Mouse (Mus musculus): ENCODE results near the gene Ezh1.

Gene Ezh1

DNA sequence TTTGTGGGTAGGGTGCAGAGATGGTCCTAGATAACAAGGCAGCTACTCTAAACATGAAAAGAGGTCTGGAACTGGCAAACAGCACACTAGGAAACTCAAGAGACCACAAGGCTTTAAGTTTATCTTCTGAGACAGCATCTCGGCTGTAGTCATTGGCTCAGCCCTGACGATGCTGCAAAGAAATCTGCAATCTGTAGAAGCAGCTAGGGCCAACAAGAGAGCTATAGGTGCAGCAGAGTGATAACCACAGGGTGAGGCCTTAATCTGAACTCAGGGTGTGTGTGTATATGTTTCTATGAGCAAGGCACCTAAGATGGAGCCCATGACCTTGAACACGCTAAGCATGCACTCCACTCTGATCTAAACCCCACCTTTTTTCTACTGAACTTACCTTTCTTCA, 26.7 kb downstream of the Ezh1 start:
- no peak for DNase-seq

DNA sequence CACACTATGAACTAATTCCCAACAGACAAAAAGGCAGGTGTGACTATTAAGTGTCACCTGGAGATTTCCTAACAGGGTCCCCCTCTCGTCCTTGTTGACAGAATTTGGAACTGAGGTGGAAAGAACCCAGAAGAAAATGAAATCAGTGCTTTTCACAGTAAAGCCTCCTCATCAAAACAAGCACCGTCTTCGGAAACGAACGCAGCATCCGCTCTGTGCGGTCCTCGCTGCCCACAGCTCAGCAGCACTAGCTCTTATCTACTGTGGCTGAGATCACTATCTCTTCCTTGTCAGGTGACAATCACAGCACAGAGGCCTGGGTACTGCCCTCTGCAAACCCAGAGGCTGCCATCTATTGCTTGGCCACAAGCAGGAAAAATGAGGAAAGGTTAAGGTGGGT, 30.1 kb downstream of the Ezh1 start:
- DNase-seq: no peak

DNA sequence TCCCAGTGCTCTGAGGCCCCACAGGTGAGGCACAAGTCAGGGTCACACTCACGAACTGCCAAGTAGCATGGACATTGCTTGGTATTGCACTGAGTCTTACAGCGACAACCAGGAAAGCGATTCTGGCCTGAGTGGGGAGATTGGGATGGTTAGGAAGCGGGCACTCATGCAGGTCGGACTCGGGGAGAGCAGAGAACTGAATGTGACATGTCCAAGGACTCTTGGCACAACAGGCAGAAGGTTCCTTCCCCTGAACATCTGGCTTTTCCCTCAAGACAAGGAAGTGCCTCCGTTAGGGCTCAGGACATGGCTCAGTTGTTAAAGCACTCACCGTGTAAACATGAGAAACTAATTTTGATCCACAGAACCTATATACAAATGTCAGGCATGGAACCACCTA, 30.7 kb downstream of the Ezh1 start:
- DNase-seq: no peak

DNA sequence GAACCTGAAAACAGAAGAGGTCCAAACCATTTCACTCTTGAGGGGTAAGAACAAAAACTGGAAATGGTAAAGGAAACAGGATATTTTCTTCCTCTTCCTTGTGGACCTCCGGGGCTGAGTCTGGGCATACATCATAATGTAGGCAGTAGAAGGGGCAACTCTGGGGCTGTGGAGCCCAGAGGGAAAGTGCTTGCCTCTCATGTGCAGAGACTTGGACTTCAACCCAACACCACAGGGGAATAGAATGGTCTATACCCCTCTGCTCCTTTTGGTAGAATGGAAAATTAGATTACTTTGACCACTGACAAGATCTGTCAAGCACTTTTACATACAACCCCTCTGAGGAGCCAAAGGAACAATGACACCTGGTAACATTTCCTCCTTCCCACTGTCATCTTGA, 31.2 kb downstream of the Ezh1 start:
- DNase-seq: no peak

DNA sequence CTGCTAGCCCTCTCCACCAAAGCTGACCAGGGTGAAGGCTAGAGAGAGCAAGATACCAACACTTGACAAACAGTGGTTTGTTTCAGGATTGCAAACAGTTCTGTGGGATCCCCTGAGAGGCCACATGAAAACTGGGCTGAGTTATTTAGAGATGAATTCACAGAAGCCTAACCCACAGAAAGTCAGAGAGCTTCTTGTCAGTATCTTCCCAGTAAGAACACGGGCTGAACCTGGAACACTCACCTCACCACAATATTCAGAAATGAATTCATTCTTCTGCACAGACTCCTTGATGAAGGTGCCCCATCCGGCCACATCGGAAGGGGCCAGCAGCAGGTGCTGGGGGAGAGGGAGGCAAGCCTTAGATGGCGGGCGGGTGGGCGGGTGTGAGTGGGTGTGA, 31.6 kb downstream of the Ezh1 start:
- no peak for DNase-seq

DNA sequence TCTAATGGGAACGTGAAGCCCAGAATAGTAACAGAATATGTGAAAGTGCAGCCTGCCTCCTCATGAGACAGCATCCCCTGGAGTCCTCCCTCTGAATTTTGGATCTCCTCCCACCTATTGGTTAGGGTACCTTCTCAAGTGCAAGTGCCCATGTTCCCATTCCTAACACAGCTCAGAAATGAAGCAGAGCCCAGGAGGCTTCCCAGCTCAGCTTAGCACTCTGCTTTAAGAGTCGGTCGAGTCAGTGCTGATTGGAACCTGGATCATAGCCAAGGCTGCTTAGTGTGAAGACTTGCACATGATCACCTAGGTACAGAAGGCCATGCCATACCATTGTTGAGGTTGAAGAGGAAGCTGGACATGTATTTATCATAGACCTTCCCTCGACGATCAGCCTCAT, 32.1 kb downstream of the Ezh1 start:
- DNase-seq: no peak

DNA sequence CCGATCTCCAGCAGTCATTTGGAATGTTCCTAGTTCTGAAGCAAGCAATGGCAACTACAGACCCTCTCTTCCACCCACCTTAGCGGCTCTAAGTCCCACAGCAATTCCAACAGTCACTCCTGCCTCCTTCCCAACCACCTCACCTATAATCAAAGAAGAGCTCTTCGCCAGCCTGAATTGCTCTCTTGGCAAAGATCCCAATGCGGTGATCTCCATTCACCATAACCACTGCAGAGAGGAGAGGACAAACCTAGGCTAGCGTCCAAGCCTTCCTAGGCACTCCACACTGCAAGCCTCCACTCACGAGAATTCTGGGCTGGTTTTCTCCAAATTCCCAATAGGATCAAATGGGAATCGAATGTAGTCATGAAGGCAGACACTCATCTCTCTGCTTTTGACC, 33.2 kb downstream of the Ezh1 start:
- no peak for DNase-seq

DNA sequence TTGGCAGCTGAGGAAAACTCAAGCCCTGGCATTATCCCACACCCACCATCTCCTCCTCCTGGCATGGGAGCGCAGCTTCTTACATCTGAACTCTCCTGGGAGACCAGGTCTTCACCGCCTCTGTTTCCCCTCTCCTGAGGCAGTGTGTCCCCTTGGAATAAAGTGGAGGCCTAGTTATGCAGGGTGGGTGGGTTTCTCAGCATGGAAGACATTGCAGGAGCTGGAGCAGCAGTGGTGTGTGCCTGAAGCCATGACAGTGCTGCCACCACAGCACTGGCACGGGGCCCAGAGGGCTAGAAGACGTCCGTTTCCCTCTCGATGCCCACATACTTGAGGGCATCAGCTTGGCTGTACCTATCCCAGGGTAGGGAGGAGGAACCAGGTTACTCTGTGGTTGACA, 33.6 kb downstream of the Ezh1 start:
- no peak for DNase-seq

DNA sequence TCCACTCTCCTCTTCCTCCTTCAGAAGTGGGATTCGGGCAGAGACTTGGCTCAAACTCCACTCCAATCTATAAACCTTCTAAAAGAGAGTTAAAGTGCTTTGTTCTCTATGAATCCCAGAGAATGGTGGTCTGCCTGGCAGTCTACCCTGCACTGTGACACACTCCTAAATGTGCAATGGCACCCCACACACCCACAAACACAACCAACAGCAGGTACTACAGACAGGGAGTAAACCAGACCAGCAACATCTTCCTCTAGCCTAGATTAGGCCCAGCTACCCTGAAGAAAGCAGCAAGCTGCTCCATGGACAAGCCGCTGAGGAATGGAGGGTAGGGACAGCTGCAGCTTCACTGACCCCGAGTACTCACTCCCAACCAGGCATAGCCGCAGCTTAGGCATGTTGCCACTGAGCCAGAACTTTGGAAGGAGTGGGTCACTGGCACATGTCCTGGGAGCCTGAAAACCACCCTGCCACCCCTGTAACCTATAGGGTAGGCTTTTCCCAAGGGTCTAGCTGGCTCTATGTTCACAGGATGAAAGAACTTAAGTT, 34.3 kb downstream of the Ezh1 start:
- DNase-seq: no peak

DNA sequence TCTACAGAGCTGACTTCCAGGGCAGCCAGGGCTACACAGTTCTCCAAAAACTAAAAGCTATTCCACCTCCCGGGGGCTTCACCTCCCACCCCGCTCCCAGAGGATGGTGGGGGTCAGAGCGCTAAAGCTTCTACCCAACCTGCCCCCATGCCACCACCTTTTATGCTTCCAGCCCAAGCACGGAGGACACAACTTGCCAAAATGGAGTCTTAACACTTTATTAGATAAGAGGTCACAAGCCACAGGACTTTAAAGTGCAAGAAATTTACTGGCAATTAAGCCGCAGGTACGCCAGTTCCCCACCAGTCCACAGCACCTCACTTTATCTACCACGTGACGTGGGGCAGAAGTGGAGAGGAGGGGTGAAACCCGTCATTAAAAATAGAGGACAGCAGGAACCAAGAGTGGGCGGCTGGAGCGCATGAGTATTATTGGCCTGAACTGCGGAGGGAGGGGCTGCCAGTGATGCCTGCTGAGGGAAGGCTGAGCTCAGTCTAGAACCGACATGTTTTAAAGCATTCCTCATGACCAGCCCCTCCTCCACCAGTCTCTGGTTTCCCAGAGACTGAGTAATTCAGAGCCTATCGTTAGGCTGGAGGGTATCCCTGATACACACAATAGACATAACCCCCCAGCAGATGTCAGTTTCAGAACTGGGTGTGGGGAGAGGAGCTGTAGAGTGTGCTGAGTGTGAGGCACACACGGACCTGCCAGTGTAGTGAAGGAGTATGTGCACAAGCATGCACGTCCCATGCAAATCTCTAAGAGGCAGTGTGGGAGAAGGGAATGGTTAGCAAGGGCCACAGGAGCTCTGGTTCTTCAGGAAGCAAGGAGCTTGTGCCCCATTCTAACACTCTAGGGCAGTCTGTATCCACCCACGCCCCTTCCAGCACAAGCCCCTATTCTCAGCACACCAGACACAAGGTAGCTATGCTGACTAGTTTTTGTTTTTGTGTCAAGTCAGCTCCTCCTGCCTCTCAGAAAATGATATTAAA, 35.1 kb downstream of the Ezh1 start:
- no peak for DNase-seq

DNA sequence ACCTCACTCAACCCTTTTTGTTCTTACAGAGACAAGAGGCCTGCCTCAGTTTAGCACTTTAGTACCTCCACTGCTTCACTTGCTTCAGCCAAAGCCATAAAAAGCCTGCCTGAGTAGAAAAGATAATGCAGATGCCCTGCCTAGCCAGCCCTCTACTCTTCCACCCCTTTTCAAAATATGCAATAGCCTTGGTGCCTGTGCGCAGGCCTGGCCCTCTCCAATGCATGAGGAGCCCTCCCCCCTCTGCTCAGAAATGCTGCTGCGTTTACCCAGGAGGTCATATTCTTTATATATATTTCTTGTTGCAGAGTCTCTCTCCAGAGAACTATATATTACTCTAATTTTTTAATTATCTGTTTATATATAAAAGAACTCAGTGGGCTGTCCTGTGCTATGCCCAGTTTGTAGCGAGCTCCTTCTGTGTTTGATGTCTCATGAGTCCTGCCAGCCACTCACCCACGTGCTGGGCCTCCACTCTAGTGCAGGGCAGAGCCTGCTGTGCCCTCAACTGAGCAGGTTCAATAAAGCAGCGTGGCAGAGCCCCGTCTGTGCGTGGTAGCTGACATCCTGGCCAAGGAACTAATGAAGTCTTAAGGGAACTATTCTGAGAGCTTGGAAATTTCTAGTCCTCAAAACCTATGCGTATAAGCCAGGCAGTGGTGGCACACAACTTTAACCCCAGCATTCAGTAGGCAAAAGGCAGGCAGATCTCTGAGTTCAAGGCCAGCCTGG, 35.9 kb downstream of the Ezh1 start:
- DNase-seq: no peak

DNA sequence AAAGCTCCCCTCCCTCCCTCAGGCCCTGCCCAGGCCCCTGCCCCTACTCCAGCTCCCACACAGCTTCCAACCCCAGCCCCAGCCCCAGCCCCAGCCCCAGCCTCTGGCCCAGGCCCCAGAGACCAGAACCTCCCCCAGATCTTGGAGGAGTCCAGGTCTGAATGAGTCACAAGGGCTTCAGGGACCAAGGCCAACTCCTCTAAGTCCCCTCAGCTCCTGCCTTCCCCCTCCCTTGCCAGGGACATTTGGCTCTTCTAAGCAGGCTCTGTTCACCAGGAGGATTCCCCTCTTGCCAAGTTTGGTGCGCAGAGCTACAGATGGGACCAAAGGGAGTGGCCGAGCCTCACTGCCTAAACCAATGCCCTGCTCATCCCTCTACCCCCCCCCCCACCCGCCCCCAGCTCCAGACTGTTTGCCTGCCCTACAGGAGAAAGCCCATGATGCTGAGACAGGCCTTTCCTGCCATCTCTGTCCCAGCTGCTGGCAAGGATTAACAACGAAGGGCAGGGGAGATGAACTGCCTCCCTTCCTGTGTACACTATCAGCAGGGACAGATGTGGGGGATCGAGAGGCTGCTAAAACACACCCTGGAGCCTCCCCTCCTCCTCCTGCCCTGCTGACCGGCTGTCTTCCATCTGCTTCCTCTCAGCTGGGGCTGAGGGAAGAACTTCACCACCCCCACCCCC, 36.6 kb downstream of the Ezh1 start:
- DNase-seq: peak; percentile 69

DNA sequence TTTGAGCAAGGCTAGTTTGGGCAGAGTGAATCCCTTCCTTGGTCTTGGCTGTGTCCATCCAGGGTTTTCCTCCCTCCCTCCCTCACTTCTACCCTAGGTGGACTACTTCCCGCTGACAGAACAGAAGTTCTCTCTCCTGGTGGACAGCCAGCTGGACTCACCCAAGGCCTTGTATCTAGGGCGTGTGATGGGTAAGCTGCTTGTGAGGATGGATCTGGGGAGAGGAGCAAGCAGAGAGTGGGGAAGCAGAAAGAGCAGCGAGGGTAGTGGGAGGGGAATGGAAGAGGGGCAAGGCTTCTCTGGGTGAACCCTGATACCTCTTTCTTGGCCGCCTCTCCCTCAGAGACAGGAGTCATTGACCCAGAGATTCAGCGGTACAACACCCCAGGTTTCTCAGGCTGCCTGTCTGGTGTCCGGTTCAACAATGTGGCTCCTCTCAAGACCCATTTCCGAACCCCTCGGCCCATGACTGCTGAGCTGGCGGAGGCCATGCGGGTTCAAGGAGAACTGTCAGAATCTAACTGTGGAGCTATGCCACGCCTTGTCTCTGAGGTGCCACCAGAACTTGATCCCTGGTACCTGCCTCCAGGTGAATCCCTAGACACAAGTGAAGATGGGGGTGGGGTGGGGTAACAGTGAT, 38.0 kb downstream of the Ezh1 start:
- DNase-seq: no peak

DNA sequence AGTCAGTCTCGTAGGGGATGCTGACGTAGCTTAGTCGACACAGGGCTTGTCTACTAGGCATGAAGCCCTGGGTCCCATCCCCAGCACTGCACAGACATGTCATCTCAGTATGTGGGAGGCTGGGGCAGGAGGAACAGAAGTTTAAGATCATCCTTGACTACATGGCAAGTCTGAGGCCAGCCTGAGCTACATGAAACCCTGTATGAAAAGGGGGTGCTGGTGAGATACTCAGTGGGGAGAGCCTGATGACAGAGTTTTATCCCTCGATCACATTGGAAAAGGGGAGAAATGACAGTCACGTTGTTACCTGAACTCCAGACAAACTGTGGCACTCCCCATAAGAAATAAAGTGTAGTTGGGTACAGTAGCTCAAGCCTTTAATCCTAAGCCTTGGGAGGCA, 38.7 kb downstream of the Ezh1 start:
- no peak for DNase-seq

DNA sequence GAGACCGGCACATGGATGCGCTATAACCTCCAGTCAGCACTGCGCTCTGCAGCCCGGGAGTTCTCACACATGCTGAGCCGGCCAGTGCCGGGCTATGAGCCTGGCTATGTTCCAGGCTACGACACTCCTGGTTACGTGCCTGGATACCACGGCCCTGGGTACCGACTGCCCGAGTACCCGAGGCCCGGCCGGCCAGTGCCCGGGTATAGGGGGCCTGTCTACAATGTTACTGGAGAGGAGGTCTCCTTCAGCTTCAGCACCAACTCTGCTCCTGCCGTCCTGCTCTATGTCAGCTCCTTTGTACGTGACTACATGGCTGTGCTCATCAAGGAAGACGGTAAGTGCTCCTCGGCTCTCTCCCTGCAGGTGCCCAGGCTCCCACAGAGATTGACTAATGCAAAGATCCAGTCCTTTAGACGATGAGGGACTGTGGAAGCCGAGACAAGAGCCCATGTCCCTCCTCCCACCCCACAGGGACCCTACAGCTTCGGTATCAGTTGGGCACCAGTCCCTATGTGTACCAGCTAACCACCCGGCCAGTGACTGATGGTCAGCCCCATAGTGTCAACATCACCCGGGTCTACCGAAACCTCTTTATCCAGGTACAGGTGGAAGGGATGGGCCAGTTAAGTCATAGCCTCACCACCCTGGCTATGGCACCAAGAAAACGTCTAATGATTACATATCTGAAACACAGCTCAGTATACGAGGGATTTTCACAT, 39.6 kb downstream of the Ezh1 start:
- no peak for DNase-seq

DNA sequence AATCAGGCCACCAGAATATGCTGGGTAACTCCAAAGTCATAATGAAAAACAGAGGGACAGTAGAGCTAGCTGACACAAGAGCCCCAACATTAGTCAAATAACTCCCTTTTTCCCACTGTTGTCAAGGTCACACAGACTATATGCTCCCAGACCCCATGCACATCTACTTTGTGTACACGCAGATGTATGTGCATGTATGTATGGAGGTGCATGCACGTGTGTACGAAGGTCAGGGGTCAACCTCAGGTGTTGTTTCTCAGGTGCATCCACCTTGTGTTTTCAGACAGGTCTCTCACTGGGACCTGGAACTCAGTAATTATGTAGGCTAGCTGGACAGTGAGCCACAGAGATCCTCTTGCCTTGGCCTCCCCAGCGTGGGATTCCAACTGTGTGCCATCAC, 40.8 kb downstream of the Ezh1 start:
- DNase-seq: no peak

DNA sequence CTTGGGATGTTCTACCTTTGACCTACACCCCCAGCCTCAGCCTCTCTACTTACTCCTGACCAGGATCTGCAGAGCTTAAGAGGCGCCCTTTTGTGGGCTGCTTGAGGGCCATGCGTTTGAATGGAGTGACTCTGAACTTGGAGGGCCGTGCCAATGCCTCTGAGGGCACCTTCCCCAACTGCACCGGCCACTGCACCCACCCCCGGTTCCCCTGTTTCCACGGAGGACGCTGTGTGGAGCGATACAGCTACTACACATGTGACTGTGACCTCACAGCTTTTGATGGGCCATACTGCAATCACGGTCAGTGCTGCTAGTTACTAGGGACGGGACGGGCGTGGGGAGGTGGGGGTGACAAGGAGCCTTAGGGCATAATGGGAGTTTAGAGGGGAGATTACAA, 41.3 kb downstream of the Ezh1 start:
- DNase-seq: no peak

DNA sequence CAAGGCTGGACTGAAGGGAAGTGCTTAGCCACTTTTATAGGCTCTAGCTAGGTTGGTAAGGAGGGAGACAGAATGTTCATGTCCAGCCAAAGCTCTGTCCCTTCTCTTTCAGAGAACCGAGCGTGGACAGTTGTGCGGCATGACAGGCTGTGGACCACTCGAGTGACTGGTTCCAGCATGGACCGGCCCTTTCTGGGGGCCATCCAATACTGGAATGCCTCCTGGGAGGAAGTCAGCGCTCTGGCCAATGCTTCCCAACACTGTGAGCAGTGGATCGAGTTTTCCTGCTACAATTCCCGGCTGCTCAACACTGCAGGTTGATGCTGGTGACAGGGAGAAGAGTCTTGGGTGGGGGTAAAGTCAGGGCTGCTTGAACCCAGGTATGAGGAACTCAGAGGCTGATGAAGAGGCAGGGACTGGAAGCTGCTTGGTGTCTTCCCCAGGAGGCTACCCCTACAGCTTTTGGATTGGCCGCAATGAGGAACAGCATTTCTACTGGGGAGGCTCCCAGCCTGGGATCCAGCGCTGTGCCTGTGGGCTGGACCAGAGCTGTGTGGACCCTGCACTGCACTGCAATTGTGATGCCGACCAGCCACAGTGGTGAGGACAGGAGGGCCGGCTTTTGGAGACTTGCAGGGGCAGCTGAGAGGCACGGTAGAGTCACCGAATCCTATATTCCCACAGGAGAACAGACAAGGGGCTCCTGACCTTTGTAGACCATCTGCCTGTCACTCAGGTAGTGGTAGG, 43.3 kb downstream of the Ezh1 start:
- DNase-seq: no peak

DNA sequence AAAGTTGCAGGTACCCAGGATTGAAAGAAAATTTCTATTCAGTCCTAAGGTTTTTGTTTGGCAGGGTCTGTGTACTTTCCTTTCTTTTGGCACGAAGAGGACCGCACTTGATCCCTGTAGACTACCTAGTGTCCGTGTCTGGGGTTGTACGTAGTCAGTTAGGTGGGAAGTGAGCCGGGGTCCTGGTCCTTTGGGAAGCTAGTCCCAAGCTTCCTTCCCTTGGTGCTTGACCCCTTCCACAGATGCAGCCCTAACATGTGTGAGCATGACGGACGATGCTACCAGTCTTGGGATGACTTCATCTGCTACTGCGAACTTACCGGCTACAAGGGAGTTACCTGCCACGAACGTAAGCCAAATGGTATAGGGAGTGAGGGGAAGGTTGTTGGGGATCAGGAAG, 44.3 kb downstream of the Ezh1 start:
- no peak for DNase-seq

DNA sequence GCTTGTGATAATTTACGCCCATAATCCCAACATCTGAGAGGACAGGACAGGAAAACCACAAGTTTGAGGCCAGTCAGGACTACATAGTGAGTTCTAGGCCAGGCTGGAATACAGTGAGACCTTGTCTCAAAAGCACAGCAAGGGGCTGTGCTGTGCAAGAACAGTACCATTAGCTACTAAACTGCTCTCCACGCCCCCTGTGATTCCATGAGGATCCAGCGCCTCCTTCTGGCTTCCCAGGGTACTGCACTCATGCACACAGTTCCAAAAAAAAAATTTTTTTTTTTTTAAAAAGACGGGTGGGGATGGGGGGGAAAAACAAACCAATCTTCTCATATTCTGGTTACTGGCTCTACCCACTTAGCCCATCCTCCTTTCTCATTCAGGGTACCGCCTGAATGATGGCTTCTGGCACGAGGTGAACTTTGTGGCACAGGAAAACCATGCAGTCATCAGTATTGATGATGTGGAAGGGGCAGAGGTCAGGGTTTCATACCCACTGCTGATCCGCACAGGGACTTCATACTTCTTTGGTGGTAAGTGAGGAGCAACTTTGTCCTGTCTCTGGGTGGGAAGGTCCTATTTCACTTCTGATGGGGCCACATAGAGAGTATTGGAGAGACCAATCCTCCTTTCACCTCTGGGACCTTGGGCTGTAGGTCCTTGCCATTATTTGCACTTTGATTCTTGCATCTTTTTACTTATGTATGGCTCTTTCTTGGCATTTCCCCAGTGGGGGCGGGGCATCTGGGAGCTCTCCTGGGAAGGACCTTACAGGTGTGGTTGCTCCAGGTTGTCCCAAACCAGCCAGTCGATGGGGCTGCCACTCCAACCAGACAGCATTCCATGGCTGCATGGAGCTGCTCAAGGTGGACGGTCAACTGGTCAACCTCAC, 45.2 kb downstream of the Ezh1 start:
- DNase-seq: peak; percentile 82

Measured in retina, postnatal 1 day (tissue).